Mouse (Mus musculus): ENCODE measurements around the gene Tlx1.
A peak's percentile ranks its signal among the peaks of the same experiment; 100 is the strongest.

The Tlx1 gene

GRCm38 (mm10) chr19:45150490-45151181, at the start of gene Tlx1:
Gene Tlx1 (plus strand): TSS chr19:45150680.
- no peak for DNase-seq (ENCODE audit: low read depth)

DNA sequence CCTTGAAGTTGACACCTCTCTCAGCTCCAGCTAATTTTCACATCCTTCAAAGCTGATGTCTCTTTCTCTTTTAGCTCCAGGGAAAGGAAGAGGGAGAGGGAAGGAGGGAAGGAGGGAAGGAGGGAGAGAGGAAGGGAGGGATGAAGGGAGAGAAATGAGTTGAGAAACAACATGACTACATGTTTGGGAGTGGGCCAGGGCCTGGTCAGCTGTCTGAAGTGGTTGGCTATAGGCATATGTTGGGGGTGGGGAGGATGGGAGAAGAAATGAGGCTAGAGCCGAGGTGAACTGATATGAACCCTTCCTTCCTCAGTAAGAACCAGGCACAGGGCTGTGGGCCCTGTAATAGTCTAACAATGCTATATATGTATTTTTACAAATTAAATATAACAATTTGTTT, 44.9 kb upstream of the Tlx1 start:
- DNase-seq (ENCODE audit: low read depth) = no peak

GRCm38 (mm10) chr19:45106689-45107088, 43.8 kb upstream of the Tlx1 start:
- DNase-seq (ENCODE audit: low read depth) = no peak

- DNase-seq (ENCODE audit: low read depth) = peak; percentile 8
Observed at GRCm38 (mm10) chr19:45110681-45111080, 39.8 kb upstream of the Tlx1 start.

- DNase-seq (ENCODE audit: low read depth) = peak; percentile 17
Observed at GRCm38 (mm10) chr19:45112444-45112843, 38.0 kb upstream of the Tlx1 start.

- DNase-seq (ENCODE audit: low read depth) = no peak
Observed at GRCm38 (mm10) chr19:45113791-45114460, 36.6 kb upstream of the Tlx1 start.

- no peak for DNase-seq (ENCODE audit: low read depth)
Observed at GRCm38 (mm10) chr19:45114772-45115171, 35.7 kb upstream of the Tlx1 start.

GRCm38 (mm10) chr19:45116798-45117197, 33.7 kb upstream of the Tlx1 start:
- DNase-seq (ENCODE audit: low read depth) = peak; percentile 66

GRCm38 (mm10) chr19:45131966-45132628, 18.4 kb upstream of the Tlx1 start:
- DNase-seq (ENCODE audit: low read depth) = no peak

GRCm38 (mm10) chr19:45142531-45142930, 7.9 kb upstream of the Tlx1 start:
- no peak for DNase-seq (ENCODE audit: low read depth)

GRCm38 (mm10) chr19:45143214-45143895, 7.1 kb upstream of the Tlx1 start:
- DNase-seq (ENCODE audit: low read depth) = no peak

GRCm38 (mm10) chr19:45147071-45147470, 3.4 kb upstream of the Tlx1 start:
- no peak for DNase-seq (ENCODE audit: low read depth)

DNA sequence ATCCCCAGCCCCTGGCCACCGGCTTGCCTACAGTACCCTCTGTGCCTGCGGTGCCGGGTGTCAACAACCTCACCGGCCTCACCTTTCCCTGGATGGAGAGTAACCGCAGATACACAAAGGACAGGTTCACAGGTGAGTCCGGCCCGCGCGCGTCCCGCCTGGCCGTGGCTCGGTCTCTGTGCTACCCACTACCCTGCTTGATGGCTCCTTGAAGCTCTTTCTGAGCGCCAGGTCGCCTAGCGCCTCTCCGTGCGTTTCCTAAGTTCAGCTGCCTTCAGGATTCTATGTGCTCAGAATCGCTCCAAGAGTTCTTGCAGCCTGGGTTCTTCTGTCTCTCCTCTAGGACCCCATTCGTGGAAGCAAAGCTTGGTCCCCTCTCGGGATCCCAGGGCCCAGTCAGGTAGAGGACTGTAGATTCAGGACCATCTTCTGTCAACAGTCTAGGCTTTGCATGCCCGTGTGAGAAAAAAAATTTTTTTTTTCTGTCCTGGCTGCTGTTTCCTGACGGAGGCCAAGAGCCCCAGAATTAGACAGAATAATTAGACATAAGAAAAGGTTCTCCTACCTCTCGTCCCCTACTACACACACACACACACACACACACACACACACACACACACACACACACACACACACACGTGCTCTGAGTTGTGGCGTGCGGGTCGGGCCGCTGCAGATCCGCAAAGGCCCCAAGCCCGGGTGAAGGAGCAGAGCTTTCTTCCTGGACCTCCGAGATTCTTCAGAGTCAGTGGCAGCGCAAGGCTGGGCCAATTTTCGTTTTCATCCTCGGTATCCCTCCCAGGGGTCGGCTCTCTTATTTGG, 1.1 kb downstream of the Tlx1 start:
- DNase-seq (ENCODE audit: low read depth) = no peak

DNA sequence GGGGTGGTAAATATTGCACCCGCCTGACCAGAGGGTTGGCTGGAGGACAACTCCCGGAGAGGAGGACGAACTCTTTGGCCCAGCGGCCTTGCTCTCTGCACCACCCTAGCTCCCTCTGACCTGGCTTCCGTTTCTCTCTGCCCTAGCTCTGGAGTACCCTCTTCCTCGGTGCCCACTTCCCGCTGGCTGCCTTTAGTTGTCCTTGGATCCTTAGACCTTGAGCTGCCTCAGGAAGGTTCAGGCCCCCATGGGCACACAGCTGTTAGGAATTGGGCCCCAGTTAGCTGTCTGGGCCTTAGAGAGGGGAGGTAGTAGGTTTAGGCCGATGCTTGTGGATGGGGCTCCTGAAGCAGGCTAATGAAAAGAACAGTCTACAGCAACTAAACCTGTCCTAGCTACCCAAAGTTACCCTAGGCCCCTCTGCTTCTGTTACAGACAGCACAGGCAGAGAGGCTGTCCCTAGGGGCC, 1.7 kb downstream of the Tlx1 start:
- no peak for DNase-seq (ENCODE audit: low read depth)

DNA sequence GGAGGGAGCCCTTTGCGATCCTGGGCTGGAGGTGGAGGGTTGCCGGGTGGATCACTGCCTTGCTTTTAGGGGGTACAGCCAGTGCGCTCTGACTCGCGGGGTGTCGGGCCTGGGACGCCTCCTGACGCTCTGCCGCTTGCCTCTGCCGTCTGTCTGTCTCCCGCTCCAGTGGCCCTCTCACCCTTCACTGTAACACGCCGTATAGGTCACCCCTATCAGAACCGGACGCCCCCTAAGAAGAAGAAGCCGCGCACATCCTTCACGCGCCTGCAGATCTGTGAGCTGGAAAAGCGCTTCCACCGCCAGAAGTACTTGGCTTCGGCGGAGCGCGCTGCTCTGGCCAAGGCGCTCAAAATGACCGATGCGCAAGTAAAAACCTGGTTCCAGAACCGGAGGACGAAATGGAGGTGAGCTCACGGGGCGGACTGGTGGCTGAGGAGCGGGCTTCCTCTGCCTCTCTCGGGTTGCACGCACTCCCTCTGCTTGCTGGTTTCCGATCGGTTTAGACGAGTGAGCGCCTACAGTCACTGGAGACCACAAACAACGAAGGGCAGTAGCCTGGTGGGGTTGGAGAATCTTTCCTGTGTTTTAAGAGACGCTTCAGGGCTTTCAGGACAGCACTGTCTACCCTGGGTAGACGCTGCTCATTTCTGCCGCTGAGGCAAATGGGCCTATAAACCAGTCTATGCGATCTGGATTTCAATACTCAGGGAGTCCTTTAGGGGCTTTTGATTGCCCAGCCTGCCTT, 3.0 kb downstream of the Tlx1 start:
- no peak for DNase-seq (ENCODE audit: low read depth)

- DNase-seq (ENCODE audit: low read depth) = no peak
Observed at GRCm38 (mm10) chr19:45154059-45154386, 3.5 kb downstream of the Tlx1 start.

- no peak for DNase-seq (ENCODE audit: low read depth)
Observed at GRCm38 (mm10) chr19:45154521-45154920, 4.0 kb downstream of the Tlx1 start.

GRCm38 (mm10) chr19:45155141-45155790, 4.8 kb downstream of the Tlx1 start:
- DNase-seq (ENCODE audit: low read depth) = peak; percentile 18

- DNase-seq (ENCODE audit: low read depth) = no peak
Observed at GRCm38 (mm10) chr19:45155791-45156186, 5.3 kb downstream of the Tlx1 start.

DNA sequence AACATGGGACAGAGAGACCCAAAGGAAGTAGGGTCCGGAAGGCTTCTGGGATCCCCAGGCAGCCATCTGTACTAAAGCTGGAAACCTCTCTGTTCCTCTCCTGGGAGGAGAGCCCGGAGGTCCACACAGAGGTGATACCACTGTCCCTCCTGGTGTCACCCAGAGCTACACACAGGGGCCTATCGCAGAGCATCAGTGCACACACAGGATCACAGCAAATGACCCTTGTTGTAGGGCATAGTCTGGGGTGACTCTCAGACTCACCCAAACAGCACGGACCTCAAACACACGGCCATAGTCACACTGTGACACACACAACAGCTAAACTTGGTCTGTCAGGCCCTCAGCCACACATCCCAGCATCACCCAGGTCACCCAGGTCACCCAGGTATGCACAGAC, 5.9 kb downstream of the Tlx1 start:
- no peak for DNase-seq (ENCODE audit: low read depth)

- no peak for DNase-seq (ENCODE audit: low read depth)
Observed at GRCm38 (mm10) chr19:45158201-45158600, 7.7 kb downstream of the Tlx1 start.
